Mouse (Mus musculus): Measurements from ENCODE around the gene Zfp871. TPM values are rescaled to one million over a fixed set of nuclear protein-coding genes. Genes with fewer than 3 reads are reported as not detected.
A peak's percentile ranks its signal among the peaks of the same experiment; 100 is the strongest.
"Not testable (repeated sequence)": the region's sequence is repeated elsewhere in the genome, so short reads cannot be mapped to it uniquely, and the experiment has no call there.

Gene Zfp871
- total and polyA plus RNA-seq, 3 experiments: 9.3 to 13.4 (median 9.8) TPM

DNA sequence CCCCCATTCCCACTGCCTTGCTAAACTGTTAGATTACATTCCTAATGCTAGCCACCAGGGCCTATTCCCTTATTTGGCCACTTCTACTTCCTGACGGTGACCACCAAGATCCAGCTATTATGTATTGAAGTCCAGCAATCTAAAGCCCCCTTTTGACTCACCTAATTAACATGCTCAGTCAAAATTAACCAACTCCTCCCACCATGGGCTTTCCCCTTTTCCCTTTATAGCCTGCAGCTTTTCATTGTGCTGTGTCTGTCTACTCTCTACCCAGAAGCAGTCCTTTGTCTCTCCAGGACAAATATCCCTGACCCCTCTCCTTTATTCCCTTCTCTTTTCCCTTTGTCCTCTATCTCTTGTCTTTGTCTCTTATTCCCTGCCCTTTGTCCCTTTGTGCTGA lies 47.0 kb downstream of the Zfp871 start:
- in situ Hi-C loops (cut with MboI; ENCODE audit: low pct_ligation_motif_present, low pct_unique_long_range_greater_than_20kb, low sequenced_read_pairs): no loop called here
- H3K9ac ChIP-seq (ENCODE audit: insufficient read depth, low read depth): no peak overlapping the region
- H3K79me2 ChIP-seq (replicated peaks; ENCODE audit: control insufficient read depth, extremely low read depth, insufficient read depth, poor library complexity, severe bottlenecking): no peaks in the 10 kb centered on the region
- H3K4me3 ChIP-seq (replicated peaks in 1 of 3; ENCODE audit: low read depth in 2 of 3, low read length in 2 of 3, poor library complexity in 1 of 3): no peak overlapping the region
- dilution Hi-C loops (cut with MboI; ENCODE audit: extremely low pct_ligation_motif_present, extremely low pct_unique_long_range_greater_than_20kb, low sequenced_read_pairs): no loop called here
- no peaks in the 10 kb centered on the region for H3K27me3 ChIP-seq (replicated peaks)
- H3K4me2 ChIP-seq (ENCODE audit: insufficient read depth, low read depth, poor library complexity, severe bottlenecking): no peak overlapping the region
- peaks cover 2% of the 10 kb centered on the region for H3K9me3 ChIP-seq (replicated peaks; ENCODE audit: low read length)
- peaks cover 4 to 15% of the 10 kb centered on the region in 2 experiments; a peak in 2 of 4 replicates for H3K4me1 ChIP-seq (ENCODE audit: control insufficient read depth in 1 of 2, insufficient read depth in 2 of 2)
- peak; percentile 43; the same call in 1 of the 2 replicates for TF ChIP-seq EP300 (IDR thresholded peaks at IDR 0.05; ENCODE audit: low read length)
- TF ChIP-seq RCOR1 (conservative IDR thresholded peaks at IDR 0.05; ENCODE audit: low read depth, low read length): no peak
- peak; percentile 72 for TF ChIP-seq MEF2A (IDR thresholded peaks at IDR 0.05; ENCODE audit: borderline replicate concordance, low read depth, low read length)
- peak; percentile 49; the same call in 1 of the 2 replicates for TF ChIP-seq IRF4 (IDR thresholded peaks at IDR 0.05; ENCODE audit: low read depth, low read length)
- DNase-seq (ENCODE audit: extremely low read depth): peak; percentile 51
- no peak overlapping the region for H3K27ac ChIP-seq (ENCODE audit: insufficient read depth, low read depth)
- no peaks in the 10 kb centered on the region for H3K36me3 ChIP-seq (replicated peaks in 1 of 2; ENCODE audit: control insufficient read depth in 1 of 2, insufficient read depth in 1 of 2, low read length in 1 of 2)

- TF ChIP-seq MXI1 (IDR thresholded peaks at IDR 0.05; ENCODE audit: low read depth, low read length): no peak
- DNase-seq (ENCODE audit: extremely low read depth): no peak
Measured at GRCm38 (mm10) chr17:32738406-32738805, 49.7 kb downstream of the Zfp871 start.

GRCm38 (mm10) chr17:32729029-32729428 lies 59.1 kb downstream of the Zfp871 start:
- Histone ChIP-seq H3K27me3 (replicated peaks) (no peaks in the 10 kb centered on the region), H3K79me2 (replicated peaks; ENCODE audit: control insufficient read depth, extremely low read depth, insufficient read depth, poor library complexity, severe bottlenecking) (no peaks in the 10 kb centered on the region), H3K4me2 (ENCODE audit: insufficient read depth, low read depth, poor library complexity, severe bottlenecking) (no peak overlapping the region), H3K9ac (ENCODE audit: insufficient read depth, low read depth) (no peak overlapping the region), H3K4me3 (replicated peaks in 1 of 3; ENCODE audit: low read depth in 2 of 3, low read length in 2 of 3, poor library complexity in 1 of 3) (no peak overlapping the region), H3K27ac (ENCODE audit: insufficient read depth, low read depth) (no peak overlapping the region), H3K4me1 (ENCODE audit: control insufficient read depth in 1 of 2, insufficient read depth in 2 of 2) (peaks cover 0 to 6% of the 10 kb centered on the region in 2 experiments; a peak in 1 of 4 replicates), H3K9me3 (replicated peaks; ENCODE audit: low read length) (no peaks in the 10 kb centered on the region), H3K36me3 (replicated peaks in 1 of 2; ENCODE audit: control insufficient read depth in 1 of 2, insufficient read depth in 1 of 2, low read length in 1 of 2) (no peaks in the 10 kb centered on the region)
- dilution Hi-C loops (cut with MboI; ENCODE audit: extremely low pct_ligation_motif_present, extremely low pct_unique_long_range_greater_than_20kb, low sequenced_read_pairs): no loop called here
- TF ChIP-seq CTCF (conservative IDR thresholded peaks at IDR 0.05 in 1 of 2, IDR thresholded peaks at IDR 0.05 in 1 of 2; ENCODE audit: low read depth in 2 of 2, low read length in 2 of 2): peak; percentile 44 to 66
- TF ChIP-seq ZMIZ1 (IDR thresholded peaks at IDR 0.05; ENCODE audit: low read depth, low read length): no peak
- peak; percentile 50 for TF ChIP-seq SMC3 (IDR thresholded peaks at IDR 0.05; ENCODE audit: low read depth, low read length)
- no peak for TF ChIP-seq JUN (IDR thresholded peaks at IDR 0.05; ENCODE audit: insufficient read depth, low read depth, low read length)
- TF ChIP-seq JUND (conservative IDR thresholded peaks at IDR 0.05; ENCODE audit: low read depth, low read length): no peak
- TF ChIP-seq IRF4 (IDR thresholded peaks at IDR 0.05; ENCODE audit: low read depth, low read length): no peak
- TF ChIP-seq MAZ (IDR thresholded peaks at IDR 0.05; ENCODE audit: low read depth, low read length): no peak
- TF ChIP-seq ZC3H11A (IDR thresholded peaks at IDR 0.05; ENCODE audit: low read depth, low read length): 0 out of 2 replicates have a peak, but pooled peaks have one; percentile 5
- TF ChIP-seq ETS1 (conservative IDR thresholded peaks at IDR 0.05; ENCODE audit: low read depth, low read length): no peak
- peak; percentile 70 for TF ChIP-seq RAD21 (IDR thresholded peaks at IDR 0.05; ENCODE audit: low read depth, low read length)
- no peak for TF ChIP-seq E2F4 (IDR thresholded peaks at IDR 0.05; ENCODE audit: insufficient replicate concordance, low read depth, low read length)
- in situ Hi-C loops (cut with MboI; ENCODE audit: low pct_ligation_motif_present, low pct_unique_long_range_greater_than_20kb, low sequenced_read_pairs): no loop called here
- peak; percentile 40 for DNase-seq (ENCODE audit: extremely low read depth)

More at GRCm38 (mm10) chr17:32738406-32738805, 49.7 kb downstream of the Zfp871 start:
- Histone ChIP-seq H3K4me1 (ENCODE audit: control insufficient read depth in 1 of 2, insufficient read depth in 2 of 2) (peaks cover 4 to 15% of the 10 kb centered on the region in 2 experiments; a peak in 2 of 4 replicates), H3K9me3 (replicated peaks; ENCODE audit: low read length) (peaks cover 2% of the 10 kb centered on the region), H3K4me2 (ENCODE audit: insufficient read depth, low read depth, poor library complexity, severe bottlenecking) (no peak overlapping the region), H3K79me2 (replicated peaks; ENCODE audit: control insufficient read depth, extremely low read depth, insufficient read depth, poor library complexity, severe bottlenecking) (no peaks in the 10 kb centered on the region), H3K36me3 (replicated peaks in 1 of 2; ENCODE audit: control insufficient read depth in 1 of 2, insufficient read depth in 1 of 2, low read length in 1 of 2) (no peaks in the 10 kb centered on the region), H3K27me3 (replicated peaks) (no peaks in the 10 kb centered on the region), H3K4me3 (replicated peaks in 1 of 3; ENCODE audit: low read depth in 2 of 3, low read length in 2 of 3, poor library complexity in 1 of 3) (no peak overlapping the region), H3K27ac (ENCODE audit: insufficient read depth, low read depth) (no peak overlapping the region), H3K9ac (ENCODE audit: insufficient read depth, low read depth) (no peak overlapping the region)
- dilution Hi-C loops (cut with MboI; ENCODE audit: extremely low pct_ligation_motif_present, extremely low pct_unique_long_range_greater_than_20kb, low sequenced_read_pairs): no loop called here
- in situ Hi-C loops (cut with MboI; ENCODE audit: low pct_ligation_motif_present, low pct_unique_long_range_greater_than_20kb, low sequenced_read_pairs): no loop called here

GRCm38 (mm10) chr17:32726360-32726759 lies 61.7 kb downstream of the Zfp871 start:
- H3K9ac ChIP-seq (ENCODE audit: insufficient read depth, low read depth); H3K4me1 ChIP-seq (ENCODE audit: control insufficient read depth in 1 of 2, insufficient read depth in 2 of 2); H3K27me3 ChIP-seq (replicated peaks); H3K4me3 ChIP-seq (replicated peaks in 1 of 3; ENCODE audit: low read depth in 2 of 3, low read length in 2 of 3, poor library complexity in 1 of 3); dilution Hi-C loops (cut with MboI; ENCODE audit: extremely low pct_ligation_motif_present, extremely low pct_unique_long_range_greater_than_20kb, low sequenced_read_pairs); H3K27ac ChIP-seq (ENCODE audit: insufficient read depth, low read depth); H3K36me3 ChIP-seq (replicated peaks in 1 of 2; ENCODE audit: control insufficient read depth in 1 of 2, insufficient read depth in 1 of 2, low read length in 1 of 2); DNase-seq (ENCODE audit: extremely low read depth); H3K4me2 ChIP-seq (ENCODE audit: insufficient read depth, low read depth, poor library complexity, severe bottlenecking); H3K9me3 ChIP-seq (replicated peaks; ENCODE audit: low read length); H3K79me2 ChIP-seq (replicated peaks; ENCODE audit: control insufficient read depth, extremely low read depth, insufficient read depth, poor library complexity, severe bottlenecking); in situ Hi-C loops (cut with MboI; ENCODE audit: low pct_ligation_motif_present, low pct_unique_long_range_greater_than_20kb, low sequenced_read_pairs): not testable (repeated sequence)

Data from CH12.LX (cell line).